Mouse (Mus musculus) liver, adult 2 months (tissue): ENCODE measurements around the gene Sat2. TPM values are rescaled to one million over a fixed set of nuclear protein-coding genes. Genes with fewer than 3 reads are reported as not detected.

ENCODE experiments used
- DNase-seq: peaks from one replicate; pipeline ENCODE4 v3.0.0-alpha.2; 2011; ENCODE audit warnings: low read depth, low spot score; ENCODE audit errors: extremely low read depth
- H3K27ac ChIP-seq: fragments of 200-500 bp; replicated peaks from 2 replicates; pipeline ENCODE4 v1.5.1; 2012; ENCODE audit warnings: low read depth, mild to moderate bottlenecking, control low read depth, inconsistent platforms, low read length; ENCODE audit not compliant: insufficient read depth
- H3K27me3 ChIP-seq: fragments of 200-500 bp; 2 replicates; pipeline ENCODE4 v1.6.1; 2012; ENCODE audit warnings: mild to moderate bottlenecking, moderate library complexity, low read length, inconsistent platforms; ENCODE audit not compliant: control insufficient read depth, insufficient read depth
- H3K36me3 ChIP-seq: fragments of 200-500 bp; 2 replicates; pipeline ENCODE4 v1.6.1; 2012; ENCODE audit warnings: low read length, inconsistent platforms; ENCODE audit not compliant: control insufficient read depth, insufficient read depth
- H3K4me1 ChIP-seq: fragments of 200-500 bp; 2 replicates; pipeline ENCODE4 v1.6.1; 2011; ENCODE audit warnings: low read length; ENCODE audit not compliant: control insufficient read depth, insufficient read depth
- H3K4me3 ChIP-seq: fragments of 200-500 bp; 2 replicates; pipeline ENCODE4 v1.5.1; 2011; ENCODE audit warnings: low read depth, mild to moderate bottlenecking, control low read depth, low read length, moderate library complexity; ENCODE audit not compliant: insufficient read depth
- H3K79me2 ChIP-seq: fragments of 200-500 bp; 2 replicates; pipeline ENCODE4 v1.6.1; 2012; ENCODE audit warnings: inconsistent platforms, mild to moderate bottlenecking, low read length, moderate library complexity; ENCODE audit not compliant: control insufficient read depth, insufficient read depth
- H3K9ac ChIP-seq: fragments of 200-500 bp; 2 replicates; pipeline ENCODE4 v1.6.1; 2012; ENCODE audit warnings: low read depth, mild to moderate bottlenecking, control low read depth, inconsistent platforms, low read length
- CTCF ChIP-seq: fragments of 200-500 bp; IDR thresholded peaks from 2 replicates; pipeline ENCODE4 v1.5.1; 2011; ENCODE audit warnings: low read depth, low read length, control low read depth
- POLR2A ChIP-seq: fragments of 200-500 bp; IDR thresholded peaks from 2 replicates; pipeline ENCODE4 v1.6.1; 2011; ENCODE audit warnings: low read length, control low read depth; ENCODE audit not compliant: insufficient read depth; ENCODE audit errors: extremely low read depth
- WGBS: fragments of 180-500 bp; shearing (Covaris S2); methylation state at CpG from one replicate; pipeline ENCODE4 v1.1.7; 2018; 5-methylcytosine and 5-hydroxymethylcytosine counted together
- polyA plus RNA-seq: library from polyadenylated mRNA; depleted of rRNA; stranded (reverse); fragments of >200 nt; gene quantifications from 2 replicates; pipeline ENCODE4 v1.2.3, GENCODE M21; 2012; rRNA removed
- total RNA-seq: library from RNA; depleted of rRNA; stranded (reverse); fragments of >200 nt; gene quantifications from 2 replicates; pipeline ENCODE4 v1.2.3, GENCODE M21; 2014; rRNA removed

Gene Sat2
- total RNA-seq (12.3 and 19.4 TPM in 2 replicates), polyA plus RNA-seq (10.8 and 12.8 TPM in 2 replicates)

- DNase-seq: peak; percentile 68
- Histone ChIP-seq H3K4me3 (peak within 1 kb of the TSS; percentile 58), H3K36me3 (no peaks in the 10 kb centered on the region), H3K4me1 (peaks cover 2% of the 10 kb centered on the region; the same call in 1 of the 2 replicates), H3K79me2 (no peaks in the 10 kb centered on the region), H3K27me3 (no peaks in the 10 kb centered on the region), H3K9ac (peak within 1 kb of the TSS; percentile 73), H3K27ac (peak within 1 kb of the TSS; percentile 88)
- no peak for TF ChIP-seq POLR2A
- TF ChIP-seq CTCF: no peak
- under 1% methylated on average over 20 of the region's 20 CpGs for WGBS
Observed at GRCm38 (mm10) chr11:69621571-69622268, at the start of gene Sat2. TSS of gene Sat2 (plus strand) at chr11:69622024.

GRCm38 (mm10) chr11:69575220-69575619 is 46.6 kb upstream of the Sat2 start:
- Histone ChIP-seq H3K4me1 (peaks cover 4% of the 10 kb centered on the region; the same call in 1 of the 2 replicates), H3K4me3 (no peak overlapping the region), H3K79me2 (peaks cover 7% of the 10 kb centered on the region; the same call in 1 of the 2 replicates), H3K27me3 (no peaks in the 10 kb centered on the region), H3K27ac (no peak overlapping the region), H3K9ac (no peak overlapping the region), H3K36me3 (0 out of 2 replicates have a peak, but pooled peaks cover 2% of the 10 kb centered on the region)
- no peak for DNase-seq
- WGBS: 64% methylated on average over 3 of the region's 3 CpGs
- TF ChIP-seq POLR2A (no peak), CTCF (no peak; the same call in 1 of the 2 replicates)

GRCm38 (mm10) chr11:69576307-69576706 is 45.5 kb upstream of the Sat2 start:
- no peak overlapping the region for H3K4me3 ChIP-seq
- no peaks in the 10 kb centered on the region for H3K36me3 ChIP-seq
- peaks cover 7% of the 10 kb centered on the region; the same call in 1 of the 2 replicates for H3K79me2 ChIP-seq
- peaks cover 4% of the 10 kb centered on the region; the same call in 1 of the 2 replicates for H3K4me1 ChIP-seq
- DNase-seq: no peak
- 81% methylated on average over 5 of the region's 5 CpGs for WGBS
- no peak overlapping the region for H3K27ac ChIP-seq
- no peak for TF ChIP-seq CTCF
- TF ChIP-seq POLR2A: no peak
- H3K9ac ChIP-seq: no peak overlapping the region
- no peaks in the 10 kb centered on the region for H3K27me3 ChIP-seq

- H3K27ac ChIP-seq: no peak overlapping the region
- DNase-seq: no peak
Observed at GRCm38 (mm10) chr11:69578301-69578700, 43.5 kb upstream of the Sat2 start.

GRCm38 (mm10) chr11:69579128-69580017 is 42.5 kb upstream of the Sat2 start:
- DNase-seq: peak; percentile 90
- peaks cover 6% of the 10 kb centered on the region for H3K4me1 ChIP-seq
- 1% methylated on average over 39 of the region's 39 CpGs for WGBS
- peak overlapping the region; percentile 74 for H3K9ac ChIP-seq
- peaks cover 16% of the 10 kb centered on the region for H3K79me2 ChIP-seq
- no peaks in the 10 kb centered on the region for H3K36me3 ChIP-seq
- H3K27me3 ChIP-seq: no peaks in the 10 kb centered on the region
- peak; percentile 99 for TF ChIP-seq CTCF
- TF ChIP-seq POLR2A: no peak
- H3K4me3 ChIP-seq: peak overlapping the region; percentile 84
- peak overlapping the region; percentile 75 for H3K27ac ChIP-seq

More at GRCm38 (mm10) chr11:69578301-69578700, 43.5 kb upstream of the Sat2 start:
- Histone ChIP-seq H3K4me1 (peaks cover 6% of the 10 kb centered on the region), H3K9ac (peak overlapping the region; percentile 74; the same call in 1 of the 2 replicates), H3K4me3 (peak overlapping the region; percentile 84), H3K79me2 (peaks cover 16% of the 10 kb centered on the region), H3K27me3 (no peaks in the 10 kb centered on the region), H3K36me3 (no peaks in the 10 kb centered on the region)
- WGBS: 25% methylated on average over 15 of the region's 15 CpGs
- TF ChIP-seq CTCF (no peak), POLR2A (no peak)
